Mouse (Mus musculus) bone marrow, adult 2 months (tissue): ENCODE data around the gene Cd22. TPM values are rescaled to one million over a fixed set of nuclear protein-coding genes. Genes with fewer than 3 reads are reported as not detected.

Experiments used
- H3K27ac ChIP-seq: fragments of 200-500 bp; 2 replicates; pipeline ENCODE4 v1.5.1; 2012; ENCODE audit warnings: low read depth, mild to moderate bottlenecking, control low read depth, inconsistent platforms, low read length; ENCODE audit not compliant: control insufficient read depth, poor library complexity, insufficient read depth
- H3K4me1 ChIP-seq: fragments of 200-500 bp; 2 replicates; pipeline ENCODE4 v1.6.1; 2011; ENCODE audit warnings: low read length; ENCODE audit not compliant: control insufficient read depth, insufficient read depth
- H3K4me3 ChIP-seq: fragments of 200-500 bp; replicated peaks from 2 replicates; pipeline ENCODE3; 2011; ENCODE audit warnings: mild to moderate bottlenecking, low read depth, low read length, control low read depth; ENCODE audit not compliant: control insufficient read depth
- CTCF ChIP-seq: fragments of 200-500 bp; IDR thresholded peaks from 2 replicates; pipeline ENCODE4 v1.5.1; 2011; ENCODE audit warnings: low read length, control low read depth; ENCODE audit not compliant: control insufficient read depth, insufficient read depth
- POLR2A ChIP-seq: fragments of 200-500 bp; IDR thresholded peaks from 2 replicates; pipeline ENCODE4 v1.6.1; 2011; ENCODE audit warnings: low read depth, mild to moderate bottlenecking, control low read depth, low read length, borderline replicate concordance; ENCODE audit not compliant: control insufficient read depth
- WGBS: fragments of 180-500 bp; shearing (Covaris S2); methylation state at CpG from one replicate; pipeline ENCODE4 v1.1.7; 2018; 5-methylcytosine and 5-hydroxymethylcytosine counted together
- polyA plus RNA-seq: library from polyadenylated mRNA; stranded (reverse); fragments of >200 nt; gene quantifications from 2 replicates; pipeline ENCODE4 v1.2.4, GENCODE M21; 2011; ENCODE audit warnings: low replicate concordance; ENCODE audit not compliant: missing spikeins, insufficient read depth, insufficient read length

The Cd22 gene
- polyA plus RNA-seq, 1 experiment, result 59.4 TPM

DNA sequence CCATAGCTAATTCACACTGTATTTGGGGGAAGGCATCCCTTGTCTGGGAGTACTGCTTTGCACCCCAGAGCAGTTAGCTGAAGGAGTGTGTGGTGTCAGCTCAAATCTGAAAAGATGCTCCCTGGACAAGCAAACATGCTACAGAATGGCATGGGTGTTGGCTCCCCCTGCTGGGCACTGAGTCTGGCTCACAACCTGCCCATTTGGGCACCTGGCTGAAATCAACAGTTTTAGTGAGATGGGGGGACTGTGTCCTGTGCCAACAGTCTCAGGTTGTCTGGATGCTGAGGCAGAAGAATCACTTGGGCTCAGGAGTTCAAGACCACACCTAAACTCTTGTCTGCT is 20.9 kb downstream of the Cd22 start:
- Histone ChIP-seq H3K4me1 (no peaks in the 10 kb centered on the region; the same call in 1 of the 2 replicates), H3K4me3 (no peak overlapping the region), H3K27ac (no peak overlapping the region)
- TF ChIP-seq POLR2A (no peak), CTCF (peak; percentile 98)

DNA sequence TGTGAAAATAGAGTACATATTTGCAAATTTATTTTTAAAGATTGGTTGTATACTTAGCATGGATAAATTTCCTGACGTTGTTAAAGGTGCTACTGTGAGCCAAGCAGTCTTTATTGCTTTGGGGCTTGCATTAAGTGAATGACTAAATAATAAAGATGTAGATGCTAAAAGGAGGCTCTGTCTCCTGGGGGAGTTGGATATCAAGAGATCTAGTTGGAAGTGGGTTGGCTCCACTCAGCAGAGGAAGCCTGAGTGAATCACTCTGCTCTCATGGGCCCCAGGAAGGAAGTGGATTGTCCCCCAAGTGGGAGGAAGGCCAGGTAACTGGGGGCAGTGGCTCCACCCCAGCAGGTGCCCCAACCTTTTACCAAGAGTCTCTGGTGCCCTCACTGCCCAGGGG is 22.4 kb downstream of the Cd22 start:
- WGBS, result 41% methylated on average over 1 of the region's 1 CpGs
- Histone ChIP-seq H3K4me3 (no peak overlapping the region), H3K27ac (no peak overlapping the region), H3K4me1 (no peaks in the 10 kb centered on the region; the same call in 1 of the 2 replicates)
- no peak for TF ChIP-seq POLR2A
- no peak for TF ChIP-seq CTCF

DNA sequence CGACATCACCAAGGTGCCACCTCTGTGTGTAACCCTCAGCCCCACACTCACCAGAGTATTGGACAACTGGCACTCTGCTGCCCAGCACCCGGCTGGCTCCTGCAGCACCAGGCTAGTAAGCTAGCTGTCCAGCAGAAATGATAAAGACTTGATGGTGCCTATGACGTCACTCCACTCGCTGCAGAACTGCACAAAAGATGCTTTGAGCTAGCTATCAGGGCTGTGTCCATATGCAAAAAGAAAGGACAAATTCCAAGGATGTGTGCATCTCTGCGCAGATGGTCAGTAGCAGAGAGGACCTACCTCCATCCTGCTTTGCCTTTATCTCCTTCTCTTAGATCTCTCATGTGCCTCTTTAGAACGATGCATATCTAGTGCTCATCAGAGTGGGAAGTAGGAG is 24.1 kb downstream of the Cd22 start, which contains the start of gene Ffar3:
Ffar3 (minus strand) TSS at position 101 of the 400 bp plus-strand sequence.
- Histone ChIP-seq H3K4me3 (no peak within 1 kb of the TSS), H3K4me1 (no peaks in the 10 kb centered on the region; the same call in 1 of the 2 replicates), H3K27ac (no peak within 1 kb of the TSS)
- TF ChIP-seq CTCF (no peak), POLR2A (no peak)
- 70% methylated on average over 6 of the region's 6 CpGs for WGBS

DNA sequence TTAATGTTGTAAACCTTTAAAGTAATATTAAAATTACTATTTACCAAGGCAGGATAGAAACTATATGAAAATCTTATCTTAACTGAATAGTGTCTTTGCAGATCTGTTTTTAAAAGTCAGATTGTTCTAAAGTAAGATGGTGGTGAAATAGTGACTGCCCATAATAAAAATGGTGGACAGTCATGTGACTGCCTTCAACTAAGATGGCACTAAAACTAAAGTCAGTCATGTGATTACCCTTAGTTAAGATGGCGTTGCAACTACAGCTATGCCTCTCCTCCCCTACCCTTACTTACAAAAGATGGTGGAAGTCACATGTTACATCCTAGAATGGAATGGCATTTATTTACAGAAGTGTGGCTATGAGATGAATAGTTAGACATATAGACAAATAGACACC is 28.7 kb downstream of the Cd22 start:
- WGBS, result 87% methylated on average over 1 of the region's 1 CpGs
- H3K4me3 ChIP-seq, result no peak overlapping the region
- H3K4me1 ChIP-seq, result no peaks in the 10 kb centered on the region; the same call in 1 of the 2 replicates
- TF ChIP-seq POLR2A (no peak), CTCF (no peak)
- no peak overlapping the region for H3K27ac ChIP-seq

DNA sequence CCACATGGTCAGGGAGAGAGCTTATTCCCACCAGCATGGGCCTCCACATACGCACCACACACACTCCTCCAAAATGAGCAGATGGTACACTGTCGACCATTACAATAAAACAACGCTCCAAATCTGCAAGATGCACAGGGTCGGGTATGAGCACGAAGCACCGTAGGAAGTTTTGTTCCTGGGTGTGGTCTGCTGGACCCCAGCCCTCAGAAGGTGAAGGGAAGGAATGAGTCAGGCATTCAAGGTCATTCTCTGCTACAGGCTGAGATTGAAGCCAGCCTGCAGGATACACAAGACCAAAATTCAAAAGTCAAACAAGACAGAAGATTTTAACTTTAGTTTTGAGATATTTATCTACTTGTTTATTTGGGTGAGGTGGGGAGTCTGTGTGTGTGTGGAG is 32.2 kb downstream of the Cd22 start:
- Histone ChIP-seq H3K4me1 (peaks cover under 1% of the 10 kb centered on the region; the same call in 1 of the 2 replicates), H3K27ac (no peak overlapping the region), H3K4me3 (no peak overlapping the region)
- TF ChIP-seq CTCF, result no peak
- TF ChIP-seq POLR2A, result no peak
- WGBS, result 82% methylated on average over 6 of the region's 6 CpGs

DNA sequence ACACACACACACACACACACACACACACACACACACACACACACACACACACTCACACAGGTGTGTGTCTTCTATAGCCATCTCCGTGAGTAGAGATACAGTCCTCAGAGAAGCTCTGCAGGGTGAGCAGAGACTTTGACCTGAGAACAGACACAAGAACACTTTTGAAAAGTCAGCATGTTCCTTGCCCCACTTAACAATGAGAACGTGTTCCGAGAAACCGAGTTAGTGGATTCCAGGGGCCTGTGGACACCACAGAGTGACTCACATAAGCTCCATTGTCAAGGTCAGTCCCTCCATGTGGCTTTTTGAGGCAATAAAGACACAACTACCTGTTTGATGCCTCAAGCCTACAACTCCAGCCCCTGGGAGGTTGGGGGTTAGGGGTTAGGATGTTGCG is 32.8 kb downstream of the Cd22 start:
- no peak for TF ChIP-seq POLR2A
- no peak for TF ChIP-seq CTCF
- H3K4me3 ChIP-seq, result no peak overlapping the region
- H3K27ac ChIP-seq, result no peak overlapping the region
- 80% methylated on average over 5 of the region's 5 CpGs for WGBS
- H3K4me1 ChIP-seq, result peaks cover 4% of the 10 kb centered on the region; the same call in 1 of the 2 replicates

DNA sequence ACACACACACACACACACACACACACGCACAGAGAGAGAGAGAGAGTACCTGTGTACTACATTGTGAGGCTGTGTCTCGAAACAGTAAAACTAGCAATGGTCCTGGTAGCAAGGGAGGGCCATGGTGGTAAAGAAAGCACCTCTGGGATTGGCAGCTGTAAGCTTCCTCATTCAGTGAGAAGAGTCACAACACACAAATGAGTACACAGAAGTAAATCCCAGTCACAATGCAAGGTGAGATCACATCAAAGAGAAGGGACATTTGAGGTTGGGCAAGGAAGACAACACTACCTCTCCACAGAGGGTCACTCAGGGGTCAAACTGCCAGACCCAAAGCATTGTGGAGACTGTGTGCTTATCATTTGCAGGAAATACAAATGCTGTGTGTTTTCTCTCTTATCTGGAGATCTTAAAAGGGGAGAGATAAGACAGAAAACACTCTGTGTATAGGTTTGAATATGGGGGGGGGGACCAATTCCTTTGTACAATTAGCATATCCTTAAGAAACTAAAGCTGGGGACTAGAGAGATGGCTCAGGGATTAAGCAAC is 33.6 kb downstream of the Cd22 start:
- H3K27ac ChIP-seq, result no peak overlapping the region
- H3K4me3 ChIP-seq, result no peak overlapping the region
- peaks cover 7% of the 10 kb centered on the region; the same call in 1 of the 2 replicates for H3K4me1 ChIP-seq
- WGBS, result 39% methylated on average over 2 of the region's 2 CpGs
- TF ChIP-seq POLR2A, result no peak
- no peak for TF ChIP-seq CTCF

DNA sequence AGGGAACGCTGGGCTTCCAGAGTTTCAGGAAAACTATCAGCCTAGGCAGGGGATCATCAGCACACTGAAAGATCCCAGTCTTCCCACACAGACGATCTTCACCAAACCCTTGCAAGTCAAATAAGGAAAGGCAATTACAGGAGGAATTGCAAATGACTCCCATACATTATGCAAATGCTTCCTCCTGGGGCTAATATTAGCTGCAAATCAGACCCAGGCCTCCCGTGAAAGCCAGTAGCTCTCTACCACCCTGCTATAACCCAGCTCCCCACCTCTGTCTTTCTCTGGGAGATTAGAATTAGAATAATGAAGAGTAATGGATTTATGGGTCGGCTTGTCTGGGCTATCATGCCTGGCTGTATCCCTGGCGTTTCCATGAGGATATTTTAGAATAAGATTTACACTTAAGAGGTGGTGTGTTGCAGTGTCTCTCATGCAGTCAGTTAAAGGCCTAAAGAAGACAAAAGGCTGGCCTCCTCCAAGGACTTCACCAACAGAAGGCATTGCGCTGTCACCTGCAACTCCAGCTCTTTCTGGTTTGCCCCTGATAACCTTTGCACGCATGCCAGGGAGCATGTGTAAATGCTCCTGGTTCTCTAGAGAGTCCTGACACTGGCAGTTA is 35.4 kb downstream of the Cd22 start:
- TF ChIP-seq CTCF, result no peak
- Histone ChIP-seq H3K27ac (no peak overlapping the region), H3K4me1 (peaks cover 7% of the 10 kb centered on the region; the same call in 1 of the 2 replicates), H3K4me3 (no peak overlapping the region)
- WGBS, result 62% methylated on average over 7 of the region's 7 CpGs
